Mouse (Mus musculus): ENCODE results near the gene Ckm. TPM values are rescaled to one million over a fixed set of nuclear protein-coding genes. Genes with fewer than 3 reads are reported as not detected.

Gene Ckm
- total RNA-seq (2014; rRNA removed; ENCODE audit: low replicate concordance) (4,715 and 5,632 TPM in 2 replicates), polyA plus RNA-seq (2015; fragmentation: Nextera tagmentation; extraction: Ambion mirVana) (4,516 and 4,665 TPM in 2 replicates)

- TF ChIP-seq CTCF (IDR thresholded peaks at IDR 0.05; ENCODE audit: low read depth) = no peak
- no peak for TF ChIP-seq EP300 (IDR thresholded peaks at IDR 0.05; ENCODE audit: low read depth)
- no peak within 1 kb of the TSS for H3K27ac ChIP-seq (ENCODE audit: low read depth)
- H3K4me1 ChIP-seq (ENCODE audit: control insufficient read depth, insufficient read depth) = 0 out of 2 replicates have a peak, but pooled peaks cover 5% of the 10 kb centered on the region
- peak within 1 kb of the TSS; percentile 64 for H3K4me3 ChIP-seq (ENCODE audit: low read depth, low read length)
- peaks cover 34% of the 10 kb centered on the region for H3K27me3 ChIP-seq (ENCODE audit: control insufficient read depth, insufficient read depth, low read length)
- peaks cover 5% of the 10 kb centered on the region; the same call in 1 of the 2 replicates for H3K9me3 ChIP-seq (replicated peaks; ENCODE audit: control insufficient read depth, low read length)
- ATAC-seq (ENCODE audit: insufficient read depth, low read depth) (no peak), DNase-seq (ENCODE audit: low spot score) (no peak)
- no peaks in the 10 kb centered on the region for H3K36me3 ChIP-seq (replicated peaks; ENCODE audit: control insufficient read depth, insufficient read depth, low read length)
- 54% methylated on average over 7 of the region's 7 CpGs for WGBS
- peak within 1 kb of the TSS; percentile 96 for H3K4me2 ChIP-seq (ENCODE audit: low read depth, low read length)
- peak within 1 kb of the TSS; percentile 53 for H3K9ac ChIP-seq (replicated peaks; ENCODE audit: low read depth, low read length)
Observed at GRCm38 (mm10) chr7:19404476-19404875, at the start of gene Ckm. TSS of gene Ckm (plus strand) at chr7:19404776.

- H3K36me3 ChIP-seq (replicated peaks; ENCODE audit: control insufficient read depth, insufficient read depth, low read length) = peaks cover 51% of the 10 kb centered on the region
- H3K27ac ChIP-seq (ENCODE audit: low read depth) = no peak overlapping the region
- no peak overlapping the region for H3K4me3 ChIP-seq (ENCODE audit: low read depth, low read length)
- DNase-seq (ENCODE audit: low spot score) (no peak), ATAC-seq (ENCODE audit: insufficient read depth, low read depth) (no peak)
- TF ChIP-seq CTCF (IDR thresholded peaks at IDR 0.05; ENCODE audit: low read depth) = no peak
- TF ChIP-seq EP300 (IDR thresholded peaks at IDR 0.05; ENCODE audit: low read depth) = no peak
- H3K4me2 ChIP-seq (ENCODE audit: low read depth, low read length) = no peak overlapping the region
- H3K4me1 ChIP-seq (ENCODE audit: control insufficient read depth, insufficient read depth) = peaks cover 8% of the 10 kb centered on the region
- 82% methylated on average over 5 of the region's 5 CpGs for WGBS
- H3K27me3 ChIP-seq (ENCODE audit: control insufficient read depth, insufficient read depth, low read length) = no peaks in the 10 kb centered on the region
- H3K9ac ChIP-seq (replicated peaks; ENCODE audit: low read depth, low read length) = no peak overlapping the region
- H3K9me3 ChIP-seq (replicated peaks; ENCODE audit: control insufficient read depth, low read length) = no peaks in the 10 kb centered on the region
Observed at GRCm38 (mm10) chr7:19354991-19355390, 49.6 kb upstream of the Ckm start.

GRCm38 (mm10) chr7:19356311-19356710 lies 48.3 kb upstream of the Ckm start:
- Histone ChIP-seq H3K9ac (replicated peaks; ENCODE audit: low read depth, low read length) (no peak overlapping the region), H3K27ac (ENCODE audit: low read depth) (no peak overlapping the region), H3K4me1 (ENCODE audit: control insufficient read depth, insufficient read depth) (peaks cover 8% of the 10 kb centered on the region), H3K27me3 (ENCODE audit: control insufficient read depth, insufficient read depth, low read length) (no peaks in the 10 kb centered on the region), H3K9me3 (replicated peaks; ENCODE audit: control insufficient read depth, low read length) (no peaks in the 10 kb centered on the region), H3K36me3 (replicated peaks; ENCODE audit: control insufficient read depth, insufficient read depth, low read length) (peaks cover 42% of the 10 kb centered on the region), H3K4me2 (ENCODE audit: low read depth, low read length) (no peak overlapping the region), H3K4me3 (ENCODE audit: low read depth, low read length) (no peak overlapping the region)
- ATAC-seq (ENCODE audit: insufficient read depth, low read depth) (no peak), DNase-seq (ENCODE audit: low spot score) (no peak)
- 74% methylated on average over 10 of the region's 10 CpGs for WGBS
- TF ChIP-seq CTCF (IDR thresholded peaks at IDR 0.05; ENCODE audit: low read depth) (no peak), EP300 (IDR thresholded peaks at IDR 0.05; ENCODE audit: low read depth) (no peak)

- Histone ChIP-seq H3K4me3 (ENCODE audit: low read depth, low read length) (no peak overlapping the region), H3K36me3 (replicated peaks; ENCODE audit: control insufficient read depth, insufficient read depth, low read length) (peaks cover 31% of the 10 kb centered on the region), H3K4me2 (ENCODE audit: low read depth, low read length) (no peak overlapping the region)
Observed at GRCm38 (mm10) chr7:19357381-19358375, 46.9 kb upstream of the Ckm start.

GRCm38 (mm10) chr7:19358634-19359033 lies 45.9 kb upstream of the Ckm start:
- Histone ChIP-seq H3K4me1 (ENCODE audit: control insufficient read depth, insufficient read depth) (peaks cover 14% of the 10 kb centered on the region), H3K9me3 (replicated peaks; ENCODE audit: control insufficient read depth, low read length) (no peaks in the 10 kb centered on the region), H3K9ac (replicated peaks; ENCODE audit: low read depth, low read length) (peak overlapping the region; percentile 66), H3K4me3 (ENCODE audit: low read depth, low read length) (peak overlapping the region; percentile 62), H3K27me3 (ENCODE audit: control insufficient read depth, insufficient read depth, low read length) (no peaks in the 10 kb centered on the region), H3K4me2 (ENCODE audit: low read depth, low read length) (peak overlapping the region; percentile 79), H3K27ac (ENCODE audit: low read depth) (no peak overlapping the region), H3K36me3 (replicated peaks; ENCODE audit: control insufficient read depth, insufficient read depth, low read length) (peaks cover 22% of the 10 kb centered on the region)
- 14% methylated on average over 13 of the region's 13 CpGs for WGBS
- DNase-seq (ENCODE audit: low spot score) (no peak), ATAC-seq (ENCODE audit: insufficient read depth, low read depth) (no peak)
- TF ChIP-seq CTCF (IDR thresholded peaks at IDR 0.05; ENCODE audit: low read depth) (no peak), EP300 (IDR thresholded peaks at IDR 0.05; ENCODE audit: low read depth) (no peak)

More at GRCm38 (mm10) chr7:19357381-19358375, 46.9 kb upstream of the Ckm start:
- WGBS = 89% methylated on average over 25 of the region's 25 CpGs
- Histone ChIP-seq H3K9me3 (replicated peaks; ENCODE audit: control insufficient read depth, low read length) (no peaks in the 10 kb centered on the region), H3K9ac (replicated peaks; ENCODE audit: low read depth, low read length) (no peak overlapping the region), H3K4me1 (ENCODE audit: control insufficient read depth, insufficient read depth) (peaks cover 8% of the 10 kb centered on the region), H3K27me3 (ENCODE audit: control insufficient read depth, insufficient read depth, low read length) (no peaks in the 10 kb centered on the region), H3K27ac (ENCODE audit: low read depth) (no peak overlapping the region)
- no peak for ATAC-seq (ENCODE audit: insufficient read depth, low read depth)
- no peak for DNase-seq (ENCODE audit: low spot score)
- no peak for TF ChIP-seq CTCF (IDR thresholded peaks at IDR 0.05; ENCODE audit: low read depth)
- TF ChIP-seq EP300 (IDR thresholded peaks at IDR 0.05; ENCODE audit: low read depth) = no peak

Data from heart, postnatal 0 days (tissue).